Mouse (Mus musculus) left cerebral cortex, adult 2 months (tissue): ENCODE data around the gene Pou6f2. TPM values are rescaled to one million over a fixed set of nuclear protein-coding genes. Genes with fewer than 3 reads are reported as not detected.

Experiments used
- DNase-seq, 2 experiments: peaks; one replicate each; pipeline ENCODE4 v3.0.0; 2021 to 2022; ENCODE audit warnings: low spot score in 2 of 2, mixed read lengths in 1 of 2; ENCODE audit errors: extremely low spot score in 1 of 2
- H3K27ac ChIP-seq: fragments of 200-600 bp; 2 replicates; pipeline ENCODE4 v1.8.1; 2022
- H3K4me3 ChIP-seq: fragments of 200-600 bp; 2 replicates; pipeline ENCODE4 v1.8.1; 2022
- CTCF ChIP-seq: fragments of 200-600 bp; IDR thresholded peaks from 2 replicates; pipeline ENCODE4 v1.8.1; 2022; ENCODE audit warnings: antibody characterized with exemption, mild to moderate bottlenecking, moderate library complexity
- intact Hi-C: fragments of 180-260 bp; cut with DNase I; formaldehyde crosslinking; loops from one replicate; pipeline ENCODE4 v1.15.1; 2025
- total RNA-seq, 2 experiments: library from RNA; stranded (reverse); gene quantifications; 2 replicates each; pipeline ENCODE4 v1.2.3; 2021

The Pou6f2 gene
- total RNA-seq, 2 experiments from 2014 or later = 4.3 to 5.9 TPM

GRCm38 (mm10) chr13:18309024-18309423 lies 88.5 kb downstream of the Pou6f2 start:
- intact Hi-C loops = no loop called here
- Histone ChIP-seq H3K27ac (no peak overlapping the region), H3K4me3 (no peak overlapping the region)
- DNase-seq = no peak
- no peak for TF ChIP-seq CTCF

- Histone ChIP-seq H3K27ac (no peak overlapping the region), H3K4me3 (no peak overlapping the region)
- no peak for DNase-seq
- intact Hi-C loops = no loop called here
- TF ChIP-seq CTCF = no peak
Observed at GRCm38 (mm10) chr13:18306506-18307145, 90.9 kb downstream of the Pou6f2 start.

GRCm38 (mm10) chr13:18299966-18300365 lies 97.5 kb downstream of the Pou6f2 start:
- no peak for TF ChIP-seq CTCF
- H3K27ac ChIP-seq = no peak overlapping the region
- H3K4me3 ChIP-seq = no peak overlapping the region
- intact Hi-C loops = no loop called here
- no peak for DNase-seq

- DNase-seq = no peak
- no peak overlapping the region for H3K4me3 ChIP-seq
- H3K27ac ChIP-seq = no peak overlapping the region
- TF ChIP-seq CTCF = no peak
- intact Hi-C loops = no loop called here
Observed at GRCm38 (mm10) chr13:18293438-18293837, 104.0 kb downstream of the Pou6f2 start.

GRCm38 (mm10) chr13:18290253-18290914 lies 107.1 kb downstream of the Pou6f2 start:
- no peak overlapping the region for H3K4me3 ChIP-seq
- DNase-seq = no peak
- TF ChIP-seq CTCF = no peak
- intact Hi-C loops = no loop called here
- no peak overlapping the region for H3K27ac ChIP-seq

GRCm38 (mm10) chr13:18287536-18287935 lies 110.0 kb downstream of the Pou6f2 start:
- Histone ChIP-seq H3K27ac (no peak overlapping the region), H3K4me3 (no peak overlapping the region)
- TF ChIP-seq CTCF = no peak
- intact Hi-C loops = no loop called here
- DNase-seq = no peak

GRCm38 (mm10) chr13:18282361-18282982 lies 115.0 kb downstream of the Pou6f2 start:
- TF ChIP-seq CTCF = no peak
- Histone ChIP-seq H3K4me3 (no peak overlapping the region), H3K27ac (no peak overlapping the region)
- intact Hi-C loops = no loop called here
- DNase-seq = no peak

- intact Hi-C loops = no loop called here
- TF ChIP-seq CTCF = no peak
- H3K4me3 ChIP-seq = no peak overlapping the region
Observed at GRCm38 (mm10) chr13:18281084-18281483, 116.4 kb downstream of the Pou6f2 start.

GRCm38 (mm10) chr13:18253131-18253530 lies 144.4 kb downstream of the Pou6f2 start:
- H3K27ac ChIP-seq = no peak overlapping the region
- intact Hi-C loops = no loop called here
- no peak for TF ChIP-seq CTCF
- DNase-seq = no peak
- no peak overlapping the region for H3K4me3 ChIP-seq

More at GRCm38 (mm10) chr13:18281084-18281483, 116.4 kb downstream of the Pou6f2 start:
- H3K27ac ChIP-seq = no peak overlapping the region
- peak; percentile 19 to 23 for DNase-seq

- peak; percentile 19 to 23 for DNase-seq
- H3K4me3 ChIP-seq = no peak overlapping the region
Observed at GRCm38 (mm10) chr13:18218566-18219234, 178.8 kb downstream of the Pou6f2 start.

GRCm38 (mm10) chr13:18211242-18211641 lies 186.2 kb downstream of the Pou6f2 start:
- intact Hi-C loops = no loop called here
- H3K4me3 ChIP-seq = no peak overlapping the region
- no peak for TF ChIP-seq CTCF
- DNase-seq = no peak
- no peak overlapping the region for H3K27ac ChIP-seq

More at GRCm38 (mm10) chr13:18218566-18219234, 178.8 kb downstream of the Pou6f2 start:
- no peak overlapping the region for H3K27ac ChIP-seq
- intact Hi-C loops = no loop called here
- peak; percentile 24 for TF ChIP-seq CTCF
